Mouse (Mus musculus) large intestine, adult 2 months (tissue): ENCODE data around the gene Prps2. TPM values are rescaled to one million over a fixed set of nuclear protein-coding genes. Genes with fewer than 3 reads are reported as not detected.
"Not testable (repeated sequence)": the region's sequence is repeated elsewhere in the genome, so short reads cannot be mapped to it uniquely, and the experiment has no call there.

ENCODE experiments used
- DNase-seq: peaks from one replicate; pipeline ENCODE4 v3.0.0-alpha.2; 2012; ENCODE audit warnings: low read depth, low spot score
- WGBS: fragments of 180-500 bp; shearing (Covaris S2); methylation state at CpG from one replicate; pipeline ENCODE4 v1.1.7; 2018; 5-methylcytosine and 5-hydroxymethylcytosine counted together
- polyA plus RNA-seq: library from polyadenylated mRNA; depleted of rRNA; stranded (reverse); fragments of >200 nt; gene quantifications from 2 replicates; pipeline ENCODE4 v1.2.3, GENCODE M21; 2012; rRNA removed

Prps2 gene
- polyA plus RNA-seq, 1 experiment: 7.1 TPM

DNA sequence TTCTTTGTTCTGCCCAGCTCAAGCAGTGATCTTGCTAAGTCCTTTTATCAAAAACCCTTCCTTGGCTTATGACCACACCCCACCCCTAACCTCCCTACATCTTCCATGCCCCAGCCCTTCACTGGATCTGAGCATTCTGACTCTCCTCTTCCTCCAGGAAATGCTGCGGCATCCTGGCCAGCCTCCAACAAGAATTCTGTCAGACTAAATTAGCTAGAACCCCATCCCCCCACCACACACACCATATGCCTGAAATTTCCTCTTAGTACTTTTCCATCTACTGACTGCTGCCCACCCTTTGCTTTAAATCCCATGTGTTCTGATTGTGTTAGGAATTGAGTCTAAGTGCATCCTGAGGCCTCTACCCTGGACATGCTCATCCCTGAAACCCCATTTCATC, 53.5 kb downstream of the Prps2 start:
- WGBS: 50% methylated on average over 1 of the region's 1 CpGs

DNA sequence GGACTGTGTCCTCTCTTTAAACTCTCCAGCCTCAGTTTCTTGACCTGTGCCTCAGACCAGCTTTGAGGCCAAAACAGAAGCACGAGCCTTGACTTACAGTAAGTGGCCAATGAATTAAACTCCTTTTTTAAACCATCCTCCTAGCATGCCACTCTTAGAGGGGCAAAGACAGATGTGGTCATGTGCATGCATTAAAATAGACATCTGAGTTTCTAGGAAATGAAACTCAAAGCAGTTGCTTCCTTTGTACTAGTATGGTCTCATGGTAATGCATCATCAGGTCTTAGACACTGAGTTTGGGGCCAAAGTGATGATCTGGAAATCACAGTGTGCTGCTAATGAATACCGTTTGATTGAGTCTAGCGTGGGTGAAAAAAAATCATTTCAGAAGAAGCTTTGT, 54.0 kb downstream of the Prps2 start:
- 93% methylated on average over 3 of the region's 3 CpGs for WGBS
- no peak for DNase-seq

More for the DNA sequence above, 53.5 kb downstream of the Prps2 start:
- DNase-seq: no peak

DNA sequence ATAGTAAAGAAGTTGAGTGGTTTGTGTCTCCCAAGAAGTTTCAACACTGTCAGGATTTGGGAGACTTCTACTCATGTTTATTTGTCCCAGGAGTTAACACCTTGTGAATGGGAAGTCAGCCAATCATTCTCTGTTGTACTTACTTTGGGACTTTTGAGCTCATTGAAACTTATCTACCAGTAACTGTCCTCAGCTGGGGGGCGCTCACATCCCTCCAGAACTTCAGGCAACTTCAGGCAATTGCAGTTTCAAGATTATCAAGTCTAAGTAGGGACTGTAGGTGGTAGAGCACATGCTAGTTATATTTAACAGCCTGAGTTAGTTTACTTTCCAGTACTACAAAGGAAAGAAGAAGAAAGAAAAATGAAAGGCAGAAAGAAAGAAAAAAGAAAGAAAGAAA, 58.8 kb downstream of the Prps2 start:
- no peak for DNase-seq
- 42% methylated on average over 1 of the region's 1 CpGs for WGBS

DNA sequence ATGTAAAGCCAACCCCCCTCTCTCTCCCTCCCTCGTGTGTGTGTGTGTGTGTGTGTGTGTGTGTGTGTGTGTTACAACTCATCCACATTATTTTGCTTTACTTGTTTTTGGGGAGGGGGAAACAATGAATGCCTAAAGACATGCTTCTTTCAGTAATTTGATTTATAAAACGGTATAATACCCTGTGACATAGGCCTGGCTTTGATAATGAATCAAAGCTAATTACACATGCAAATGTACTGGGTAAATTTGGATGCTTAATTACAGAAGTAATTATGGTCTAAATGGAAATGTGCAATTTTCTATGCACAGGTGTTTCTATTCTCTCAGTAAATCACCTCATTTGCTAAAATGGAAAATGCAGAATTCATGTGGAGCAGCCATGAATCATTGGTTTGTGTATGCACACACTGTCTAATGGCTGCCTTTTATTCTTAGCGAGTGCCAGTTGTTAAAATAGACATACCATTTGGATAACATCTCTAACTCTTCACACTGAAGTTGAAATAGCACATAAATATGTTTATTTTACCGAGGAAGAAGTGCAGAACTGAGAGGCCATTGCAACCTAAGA, 61.2 kb downstream of the Prps2 start:
- 58% methylated on average over 4 of the region's 4 CpGs for WGBS
- no peak for DNase-seq

DNA sequence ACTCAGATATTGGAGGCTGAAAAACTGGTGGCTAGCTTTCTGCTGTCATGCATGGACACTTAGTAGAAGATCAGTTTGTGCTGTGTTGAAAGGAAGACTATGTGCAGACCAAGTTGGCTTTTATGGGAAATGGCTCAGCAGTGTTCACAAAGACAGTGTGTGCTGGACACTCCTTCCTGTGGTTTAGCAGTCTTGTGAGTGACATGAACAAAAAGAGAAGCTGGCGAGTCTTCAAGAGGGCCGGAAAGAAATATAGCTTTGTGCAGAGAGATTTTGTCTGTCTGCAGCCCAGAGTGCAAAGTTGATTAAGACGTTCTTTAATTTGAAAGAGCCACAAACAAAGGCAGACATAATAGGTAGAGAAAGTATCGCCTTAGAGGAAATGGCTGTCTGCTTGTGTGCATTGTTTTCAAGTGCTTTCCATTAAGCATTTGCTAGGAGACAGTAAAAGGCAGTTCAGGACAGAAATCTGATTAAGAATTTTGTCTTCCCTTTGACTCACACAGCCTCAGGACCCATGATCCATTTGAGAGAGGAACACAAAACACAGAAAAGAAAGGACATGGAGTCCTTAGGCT, 63.6 kb downstream of the Prps2 start:
- 74% methylated on average over 4 of the region's 4 CpGs for WGBS
- no peak for DNase-seq

DNA sequence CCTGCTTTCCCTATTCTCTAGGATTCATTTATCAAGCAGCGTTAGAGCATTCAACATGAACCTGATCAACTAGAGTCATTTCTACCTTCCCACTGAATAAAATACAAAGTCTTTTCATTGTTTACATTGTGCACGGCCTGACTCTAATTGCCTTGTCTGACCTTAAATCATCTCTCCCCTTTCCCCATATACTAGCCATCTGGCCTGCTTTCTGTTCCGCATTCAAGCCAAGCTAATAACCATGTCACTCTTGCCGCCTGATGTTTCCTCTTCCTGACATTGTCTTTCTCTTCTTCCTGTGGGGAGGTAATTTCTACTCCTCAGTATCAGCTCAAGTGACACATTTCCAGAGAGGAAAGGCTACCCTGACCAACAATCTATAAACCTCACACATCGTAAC, 66.8 kb downstream of the Prps2 start:
- WGBS: 48% methylated on average over 5 of the region's 5 CpGs
- DNase-seq: no peak

DNA sequence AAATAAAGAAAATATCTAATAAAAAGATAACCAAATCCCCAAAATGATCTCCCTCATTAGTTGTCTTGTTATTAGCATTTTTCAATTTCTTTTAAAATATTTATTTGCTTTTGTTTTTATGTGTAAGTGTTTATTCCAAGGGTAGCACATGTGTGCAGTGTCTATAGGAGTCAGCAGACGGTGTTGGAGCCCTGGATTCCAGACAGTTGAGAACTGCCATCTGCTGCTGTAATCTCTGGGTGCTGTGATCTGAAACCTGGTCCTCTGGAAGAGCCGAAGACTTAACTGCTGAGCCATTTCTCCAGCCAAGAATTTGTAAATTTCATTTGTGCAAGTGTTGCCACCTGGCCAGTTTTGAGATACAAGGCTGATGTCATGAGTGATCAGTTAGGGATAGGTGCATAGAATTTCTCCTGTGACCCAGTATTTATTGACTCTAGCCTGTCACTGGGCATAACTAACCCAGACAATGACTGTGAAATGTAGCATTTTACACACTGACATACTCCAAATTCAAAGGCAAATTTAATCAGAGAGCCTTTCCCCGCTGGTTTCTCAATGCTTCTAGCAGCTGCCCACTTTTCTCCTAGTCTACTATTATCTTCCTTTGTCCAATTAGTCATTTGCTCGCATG, 67.3 kb downstream of the Prps2 start:
- WGBS: 72% methylated on average over 4 of the region's 4 CpGs

DNA sequence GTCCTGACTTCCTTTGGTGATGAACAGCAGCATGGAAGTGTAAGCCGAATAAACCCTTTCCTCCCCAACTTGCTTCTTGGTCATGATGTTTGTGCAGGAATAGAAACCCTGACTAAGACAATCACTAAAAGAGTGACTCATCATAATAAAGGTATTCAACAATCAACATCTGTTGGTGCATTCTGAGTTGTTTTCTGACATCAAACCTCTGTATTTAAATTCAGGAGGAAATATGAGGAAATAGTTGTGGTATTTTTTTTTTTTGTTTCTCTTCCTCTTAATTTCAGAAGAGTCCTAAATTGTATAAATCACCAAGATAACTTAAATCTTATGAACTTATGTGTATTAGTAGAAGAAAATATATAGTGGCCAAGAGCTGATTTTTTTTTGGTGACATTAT, 80.5 kb downstream of the Prps2 start:
- DNase-seq: not testable (repeated sequence)
- WGBS: 75% methylated on average over 1 of the region's 1 CpGs

More for the DNA sequence above, 67.3 kb downstream of the Prps2 start:
- no peak for DNase-seq

Other genes starting within 250 kb of the Prps2 start
- 455 and 536 TPM in 2 replicates for gene Tmsb4x, start 173.4 kb downstream of the Prps2 start, polyA plus RNA-seq
- 0.10 and 0.97 TPM in 2 replicates for gene Tlr8, start 118.4 kb downstream of the Prps2 start, polyA plus RNA-seq
- gene Tlr7, start 52.2 kb downstream of the Prps2 start, polyA plus RNA-seq: 0.29 and 0.60 TPM in 2 replicates